8 mouse cellular contexts compared by ENCODE assay signal in genomic region chr11:50323843-50324242, GRCm38 (mm10). TPM values are rescaled to one million over a fixed set of nuclear protein-coding genes. Genes with fewer than 3 reads are reported as not detected.
DNase-seq lines count a peak whose midpoint lies in the region; ATAC-seq and TF ChIP-seq lines count a peak whose summit lies in the region.

No protein-coding gene starts in this region.

- peak overlapping the region; percentile 70 for H3K4me2 ChIP-seq in hindbrain, embryonic 13.5 days

- TF ChIP-seq EP300 in heart, adult 2 months (IDR thresholded peaks at IDR 0.05; ENCODE audit: insufficient read depth, low read depth, low read length) = no peak

- TF ChIP-seq POLR2A in heart, adult 2 months (IDR thresholded peaks at IDR 0.05; ENCODE audit: insufficient read depth, low read depth, low read length) = no peak

- H3K36me3 ChIP-seq in heart, adult 2 months (ENCODE audit: control insufficient read depth, insufficient read depth, low read length) = peaks cover 19% of the 10 kb centered on the region
- H3K36me3 ChIP-seq in hindbrain, embryonic 13.5 days = peaks cover 5% of the 10 kb centered on the region; the same call in 1 of the 2 replicates
- peaks cover 43% of the 10 kb centered on the region for H3K36me3 ChIP-seq in midbrain, embryonic 10.5 days

- H3K4me1 ChIP-seq in heart, adult 2 months (ENCODE audit: control insufficient read depth, insufficient read depth, low read length) = peaks cover 8% of the 10 kb centered on the region
- H3K4me1 ChIP-seq in brown adipose tissue, adult 24 weeks (ENCODE audit: control insufficient read depth, insufficient read depth, insufficient read length, low read length) = no peaks in the 10 kb centered on the region
- peaks cover 48% of the 10 kb centered on the region for H3K4me1 ChIP-seq in hindbrain, embryonic 13.5 days (replicated peaks)
- H3K4me1 ChIP-seq in midbrain, embryonic 10.5 days = peaks cover 42% of the 10 kb centered on the region

- DNase-seq in heart, adult 2 months = no peak
- no peak for DNase-seq in heart, postnatal 36 days
- no peak for DNase-seq in midbrain, embryonic 10.5 days (ENCODE audit: low spot score)
- no peak for DNase-seq in Muller cell, postnatal 12 days (ENCODE audit: inconsistent ontology term)
- DNase-seq in spleen, postnatal 4 days (ENCODE audit: low spot score in 2 of 2) = no peak
- DNase-seq in left cerebral cortex, postnatal 10 days (ENCODE audit: extremely low spot score in 1 of 2, low spot score in 2 of 2) = no peak

- peaks cover 9% of the 10 kb centered on the region for H3K79me2 ChIP-seq in heart, adult 2 months (replicated peaks; ENCODE audit: control insufficient read depth, insufficient read depth, low read length)

- no peaks in the 10 kb centered on the region for H3K27me3 ChIP-seq in heart, adult 2 months (ENCODE audit: control insufficient read depth, insufficient read depth, low read length)
- no peaks in the 10 kb centered on the region for H3K27me3 ChIP-seq in hindbrain, embryonic 13.5 days
- no peaks in the 10 kb centered on the region for H3K27me3 ChIP-seq in midbrain, embryonic 10.5 days (ENCODE audit: low read depth, poor library complexity, severe bottlenecking)

- ATAC-seq in hindbrain, embryonic 13.5 days (ENCODE audit: low FRiP score) = no peak

- intact Hi-C loops in heart, adult 2 months (cut with DNase I) = loop anchor here (2.0 kb wide), 2 partner anchors 31 to 53 kb away; partner anchors contain the start of genes Hnrnph1 and Maml1
- intact Hi-C loops in heart, postnatal 36 days (cut with DNase I) = loop anchor here (2.0 to 5.0 kb wide), 3 partner anchors 31 to 107 kb away; partner anchors contain the start of genes Maml1 and Rufy1
- intact Hi-C loops in left cerebral cortex, postnatal 10 days (cut with DNase I) = no loop called here

- H3K9ac ChIP-seq in heart, adult 2 months (ENCODE audit: low read depth, low read length) = no peak overlapping the region; the same call in 1 of the 2 replicates
- H3K9ac ChIP-seq in hindbrain, embryonic 13.5 days = peak overlapping the region; percentile 96

- no peak for TF ChIP-seq CTCF in heart, adult 2 months (IDR thresholded peaks at IDR 0.05)

- H3K27ac ChIP-seq in heart, adult 2 months = peak overlapping the region; percentile 92; the same call in 1 of the 2 replicates
- no peak overlapping the region for H3K27ac ChIP-seq in brown adipose tissue, adult 24 weeks (replicated peaks; ENCODE audit: low read depth, low read length)
- no peak overlapping the region for H3K27ac ChIP-seq in hindbrain, embryonic 13.5 days
- H3K27ac ChIP-seq in midbrain, embryonic 10.5 days (replicated peaks) = no peak overlapping the region

- 0% methylated on average over 1 of the region's 1 CpGs for WGBS in heart, adult 2 months
- 40% methylated on average over 1 of the region's 1 CpGs for WGBS in hindbrain, embryonic 13.5 days
- 65% methylated on average over 1 of the region's 1 CpGs for WGBS in midbrain, embryonic 10.5 days

- no peaks in the 10 kb centered on the region for H3K9me3 ChIP-seq in hindbrain, embryonic 13.5 days
- no peaks in the 10 kb centered on the region for H3K9me3 ChIP-seq in midbrain, embryonic 10.5 days (replicated peaks)

- peak overlapping the region; percentile 88 for H3K4me3 ChIP-seq in heart, adult 2 months
- H3K4me3 ChIP-seq in brown adipose tissue, adult 24 weeks (ENCODE audit: insufficient read depth, low read depth, low read length) = 0 out of 2 replicates have a peak overlapping the region, but pooled peaks have one; percentile 1
- H3K4me3 ChIP-seq in hindbrain, embryonic 13.5 days = peak overlapping the region; percentile 78
- peak overlapping the region; percentile 96 for H3K4me3 ChIP-seq in midbrain, embryonic 10.5 days

RNA-seq across cellular contexts. Expression of gene Canx, which starts 1.6 kb away (rescaled TPM):
- 100 to 1,000 TPM; 324 to 369 TPM for total RNA-seq in heart, adult 2 months (2021)
- 64.8 and 153 TPM in 2 replicates for polyA plus RNA-seq in heart, adult 2 months (2012; rRNA removed)
- 100 to 1,000 TPM; 301 to 316 TPM for total RNA-seq in heart, postnatal 36 days (2021)
- 149 and 159 TPM in 2 replicates for polyA plus RNA-seq in brown adipose tissue, adult 24 weeks (2012; ENCODE audit: insufficient read depth, insufficient read length, missing spikeins)
- 265 and 269 TPM in 2 replicates for polyA plus RNA-seq in hindbrain, embryonic 13.5 days (2015; fragmentation: Nextera tagmentation; extraction: Ambion mirVana)
- polyA plus RNA-seq in midbrain, embryonic 10.5 days (2016; fragmentation: Nextera tagmentation; extraction: Ambion mirVana) = 324 and 343 TPM in 2 replicates
- total RNA-seq in left cerebral cortex, postnatal 10 days (2021) = 100 to 1,000 TPM; 375 to 412 TPM

RNA-seq across cellular contexts. Expression of gene Cby3, which starts 30.4 kb away (rescaled TPM):
- total RNA-seq in heart, adult 2 months (2021) = not detected
- 0.29 TPM in 1 of 2 replicates, not detected in the other for polyA plus RNA-seq in heart, adult 2 months (2012; rRNA removed)
- total RNA-seq in heart, postnatal 36 days (2021) = not detected
- polyA plus RNA-seq in brown adipose tissue, adult 24 weeks (2012; ENCODE audit: insufficient read depth, insufficient read length, missing spikeins) = not detected in 2 replicates
- polyA plus RNA-seq in hindbrain, embryonic 13.5 days (2015; fragmentation: Nextera tagmentation; extraction: Ambion mirVana) = 0.75 and 1.4 TPM in 2 replicates
- 0.20 and 0.35 TPM in 2 replicates for polyA plus RNA-seq in midbrain, embryonic 10.5 days (2016; fragmentation: Nextera tagmentation; extraction: Ambion mirVana)
- not detected for total RNA-seq in left cerebral cortex, postnatal 10 days (2021)

RNA-seq across cellular contexts. Expression of gene Maml1, which starts 31.7 kb away (rescaled TPM):
- total RNA-seq in heart, adult 2 months (2021) = 10 to 100 TPM in 1 of 2 experiments, 1 to 10 TPM in 1; 9.7 to 10.7 TPM
- polyA plus RNA-seq in heart, adult 2 months (2012; rRNA removed) = 6.6 and 7.4 TPM in 2 replicates
- 10 to 100 TPM; 11.5 to 11.8 TPM for total RNA-seq in heart, postnatal 36 days (2021)
- 3.9 and 5.5 TPM in 2 replicates for polyA plus RNA-seq in brown adipose tissue, adult 24 weeks (2012; ENCODE audit: insufficient read depth, insufficient read length, missing spikeins)
- polyA plus RNA-seq in hindbrain, embryonic 13.5 days (2015; fragmentation: Nextera tagmentation; extraction: Ambion mirVana) = 3.2 and 3.3 TPM in 2 replicates
- 5.4 and 5.6 TPM in 2 replicates for polyA plus RNA-seq in midbrain, embryonic 10.5 days (2016; fragmentation: Nextera tagmentation; extraction: Ambion mirVana)
- 1 to 10 TPM; 8.4 to 8.5 TPM for total RNA-seq in left cerebral cortex, postnatal 10 days (2021)

RNA-seq across cellular contexts. Expression of gene Hnrnph1, which starts 52.9 kb away (rescaled TPM):
- total RNA-seq in heart, adult 2 months (2021) = 100 to 1,000 TPM; 110 to 114 TPM
- polyA plus RNA-seq in heart, adult 2 months (2012; rRNA removed) = 56.3 and 103 TPM in 2 replicates
- 100 to 1,000 TPM in 1 of 2 experiments, 10 to 100 TPM in 1; 97.8 to 106 TPM for total RNA-seq in heart, postnatal 36 days (2021)
- 115 and 183 TPM in 2 replicates for polyA plus RNA-seq in brown adipose tissue, adult 24 weeks (2012; ENCODE audit: insufficient read depth, insufficient read length, missing spikeins)
- polyA plus RNA-seq in hindbrain, embryonic 13.5 days (2015; fragmentation: Nextera tagmentation; extraction: Ambion mirVana) = 534 and 549 TPM in 2 replicates
- 612 and 627 TPM in 2 replicates for polyA plus RNA-seq in midbrain, embryonic 10.5 days (2016; fragmentation: Nextera tagmentation; extraction: Ambion mirVana)
- total RNA-seq in left cerebral cortex, postnatal 10 days (2021) = 100 to 1,000 TPM; 242 to 260 TPM

Comparison
In these comparisons a context has a peak if more than half of its experiments do, and no peak if none do; other contexts are left out.
1. H3K4me3 ChIP-seq: peak in every context shown above with its lines; median percentile 96 in midbrain, embryonic 10.5 days; 88 in heart, adult 2 months; 78 in hindbrain, embryonic 13.5 days; 1 in brown adipose tissue, adult 24 weeks.